Mouse (Mus musculus) layer of hippocampus, adult 9-11 months (tissue): Measurements from ENCODE around the gene Pip4k2a.

ENCODE experiments used
- DNase-seq: peaks from one replicate; pipeline ENCODE4 v3.0.0; 2022

Gene Pip4k2a

DNA sequence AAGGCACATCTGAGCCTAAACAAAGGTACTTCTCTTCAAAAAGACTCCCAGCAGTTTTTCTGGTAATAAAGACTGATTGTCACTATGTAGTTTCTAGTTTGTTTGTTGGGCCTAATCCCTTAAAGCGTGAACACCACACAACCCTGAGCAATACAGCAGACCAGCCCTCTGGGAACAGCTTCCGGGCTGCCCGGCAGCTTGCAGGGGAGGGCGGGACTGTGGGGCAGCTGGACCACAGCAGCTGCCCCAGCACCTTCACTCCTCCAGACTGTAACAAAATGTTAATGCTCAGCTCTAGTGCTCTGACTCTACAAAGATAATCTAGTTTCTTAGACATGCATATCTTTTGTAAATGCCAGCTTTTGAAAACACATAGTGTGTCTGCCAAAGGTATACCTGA is 42.9 kb downstream of the Pip4k2a start:
- no peak for DNase-seq

DNA sequence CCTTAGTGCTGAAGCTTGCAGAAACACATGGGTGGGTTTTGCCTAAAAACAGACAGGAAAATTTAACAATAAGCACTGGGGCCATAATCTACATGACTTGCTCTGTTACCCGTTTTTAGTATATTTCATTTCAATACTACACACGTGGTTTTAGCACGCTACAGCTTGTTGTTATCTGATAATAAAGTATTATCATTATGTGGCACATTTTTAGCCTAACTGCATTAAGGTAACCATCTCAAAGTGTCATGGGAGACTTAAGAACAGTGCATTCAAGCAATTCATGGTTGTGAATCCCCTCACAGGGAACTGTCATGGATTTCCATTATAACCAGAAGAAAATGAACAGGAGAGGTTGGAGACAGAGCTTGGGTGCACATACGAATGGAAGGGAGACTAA is 43.5 kb downstream of the Pip4k2a start:
- no peak for DNase-seq

DNA sequence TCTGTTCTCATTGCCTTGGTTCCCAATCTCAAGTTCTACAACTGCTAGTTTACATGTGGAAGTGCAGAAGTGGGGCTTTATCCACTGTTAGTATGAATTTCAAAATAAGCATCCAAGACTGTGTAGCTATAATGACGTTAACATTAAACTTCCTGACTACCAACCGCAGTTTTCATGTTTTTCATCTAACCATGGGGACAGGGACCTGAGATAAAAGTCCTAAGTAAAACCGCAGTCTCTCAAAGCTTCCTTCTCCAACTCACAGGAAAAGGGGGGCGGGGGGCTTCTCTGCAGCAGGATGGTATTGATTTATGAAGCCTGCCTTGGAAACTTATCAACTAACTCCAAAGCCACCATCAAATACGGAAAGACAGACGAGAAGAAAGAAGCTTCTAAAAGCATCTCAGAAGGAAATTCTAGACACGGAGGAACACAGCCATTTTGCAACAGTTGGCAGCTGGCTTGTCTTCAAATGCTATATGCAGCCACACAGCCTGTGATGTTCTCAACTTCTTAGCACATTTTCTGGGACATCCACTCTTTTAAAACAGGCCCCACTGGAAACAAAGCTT is 45.7 kb downstream of the Pip4k2a start:
- DNase-seq: peak; percentile 16

GRCm38 (mm10) chr2:18950758-18951157 is 47.2 kb downstream of the Pip4k2a start:
- no peak for DNase-seq

- DNase-seq: no peak
These were observed 49.2 kb downstream of the Pip4k2a start for GRCm38 (mm10) chr2:18948741-18949140.

GRCm38 (mm10) chr2:18947669-18948459 is 50.1 kb downstream of the Pip4k2a start:
- no peak for DNase-seq

GRCm38 (mm10) chr2:18945438-18945837 is 52.5 kb downstream of the Pip4k2a start:
- DNase-seq: no peak

GRCm38 (mm10) chr2:18943930-18944329 is 54.0 kb downstream of the Pip4k2a start:
- no peak for DNase-seq

- no peak for DNase-seq
These were observed 54.6 kb downstream of the Pip4k2a start for GRCm38 (mm10) chr2:18943366-18943765.

DNA sequence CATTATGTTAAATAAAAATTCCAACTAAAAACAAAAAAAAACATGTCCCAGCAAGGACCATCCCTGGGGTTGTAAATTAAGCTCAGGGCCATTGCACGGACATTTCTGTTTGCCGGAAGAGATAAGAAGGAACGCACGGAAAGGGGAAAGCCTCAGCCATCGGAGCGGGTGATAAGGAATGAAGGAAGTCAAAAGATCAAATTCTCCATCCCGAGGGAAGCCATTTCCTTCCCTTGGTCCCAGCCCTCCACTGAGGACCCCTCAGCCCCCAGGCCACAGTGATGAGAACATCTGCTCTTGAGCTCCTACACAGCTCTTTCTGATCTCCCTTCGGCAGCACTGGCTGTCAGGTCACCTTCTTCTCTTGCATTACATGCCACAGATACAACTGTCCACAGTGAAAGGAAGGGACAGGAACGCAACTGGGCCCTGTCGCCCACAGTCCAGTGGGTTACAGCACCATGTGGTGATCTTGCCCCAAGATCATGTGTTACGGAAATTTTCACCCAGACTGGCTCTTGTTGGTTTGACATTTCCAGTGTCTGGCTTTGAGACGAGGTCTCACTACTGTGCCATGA is 57.1 kb downstream of the Pip4k2a start:
- no peak for DNase-seq

DNA sequence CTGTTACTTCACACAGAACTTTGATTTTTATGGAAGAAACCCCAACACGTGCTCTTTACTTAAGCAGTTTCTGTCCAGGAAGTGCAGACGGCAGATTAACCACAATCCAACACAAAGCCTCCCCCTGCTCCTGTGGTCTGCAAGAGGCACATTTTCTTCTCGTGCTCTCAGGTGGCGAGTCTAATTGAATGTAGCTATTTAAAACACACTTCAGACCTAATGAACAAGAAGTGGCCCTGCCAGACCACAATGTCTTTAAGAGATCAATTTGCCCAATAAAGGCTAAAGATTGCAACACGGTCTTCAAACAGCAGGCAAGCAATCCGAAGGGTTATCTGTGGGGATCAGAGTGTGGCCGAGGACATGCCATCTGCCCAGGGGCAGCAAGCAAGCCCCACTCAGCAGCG is 59.0 kb downstream of the Pip4k2a start:
- no peak for DNase-seq

DNA sequence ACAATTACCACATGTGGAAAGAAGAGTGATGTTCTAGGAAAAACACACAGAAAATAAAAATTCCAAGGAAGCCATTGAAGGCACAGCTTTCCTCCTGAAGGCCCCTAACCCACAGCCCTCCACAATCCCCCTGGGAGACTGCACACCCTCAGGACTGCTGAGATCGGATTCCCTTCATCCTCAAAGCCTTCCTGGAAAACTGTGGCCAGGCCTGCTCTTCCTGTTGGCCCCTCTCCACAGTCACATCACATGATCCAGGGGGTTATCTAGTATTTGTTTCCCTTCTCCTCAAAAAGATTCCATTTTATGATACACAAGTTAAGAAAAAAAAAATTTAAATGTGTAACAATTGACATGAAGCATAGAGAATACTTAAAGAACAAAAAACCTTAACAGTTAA is 59.7 kb downstream of the Pip4k2a start:
- no peak for DNase-seq

DNA sequence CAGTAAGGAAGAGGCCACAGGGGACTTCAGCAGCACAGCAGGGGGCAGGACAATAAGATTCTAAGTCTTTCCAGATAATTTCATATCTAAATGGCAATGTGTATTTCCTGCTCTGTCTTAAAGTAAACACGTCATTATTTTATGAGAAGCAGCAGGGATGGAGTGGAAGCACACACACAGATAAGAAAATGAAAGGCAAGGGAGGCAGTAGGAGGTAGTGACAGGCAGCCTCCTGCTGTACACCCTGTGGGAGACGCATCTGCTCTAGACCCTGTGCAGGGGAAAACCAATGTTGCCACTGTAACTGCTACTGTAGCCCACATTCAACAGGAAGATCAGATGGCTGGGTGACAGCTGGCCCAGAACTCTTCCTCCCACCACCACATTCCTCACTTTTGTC is 60.3 kb downstream of the Pip4k2a start:
- DNase-seq: peak; percentile 43

DNA sequence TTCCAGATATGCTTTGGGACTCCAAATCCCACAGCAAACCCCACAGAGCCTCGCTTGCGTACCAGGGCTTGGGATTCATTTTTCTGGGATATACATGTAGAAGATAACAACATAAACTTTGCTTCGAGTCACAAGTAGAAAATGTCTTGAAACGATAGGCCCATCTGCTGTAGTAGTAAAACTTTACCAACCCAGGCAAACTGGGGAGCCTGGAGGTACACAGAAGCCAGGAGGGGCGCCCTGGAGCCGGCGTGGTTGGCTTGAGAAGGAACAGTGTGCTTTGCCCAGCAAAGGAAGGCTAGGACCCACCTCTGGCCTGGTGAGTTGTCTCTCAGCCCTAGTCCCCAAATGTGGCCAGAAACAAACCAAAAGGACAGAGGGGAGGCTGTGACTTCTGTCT is 61.5 kb downstream of the Pip4k2a start:
- DNase-seq: no peak

- no peak for DNase-seq
These were observed 62.3 kb downstream of the Pip4k2a start for GRCm38 (mm10) chr2:18935581-18936027.

- no peak for DNase-seq
These were observed 63.8 kb downstream of the Pip4k2a start for GRCm38 (mm10) chr2:18934131-18934530.

- no peak for DNase-seq
These were observed 64.5 kb downstream of the Pip4k2a start for GRCm38 (mm10) chr2:18933418-18933817.

DNA sequence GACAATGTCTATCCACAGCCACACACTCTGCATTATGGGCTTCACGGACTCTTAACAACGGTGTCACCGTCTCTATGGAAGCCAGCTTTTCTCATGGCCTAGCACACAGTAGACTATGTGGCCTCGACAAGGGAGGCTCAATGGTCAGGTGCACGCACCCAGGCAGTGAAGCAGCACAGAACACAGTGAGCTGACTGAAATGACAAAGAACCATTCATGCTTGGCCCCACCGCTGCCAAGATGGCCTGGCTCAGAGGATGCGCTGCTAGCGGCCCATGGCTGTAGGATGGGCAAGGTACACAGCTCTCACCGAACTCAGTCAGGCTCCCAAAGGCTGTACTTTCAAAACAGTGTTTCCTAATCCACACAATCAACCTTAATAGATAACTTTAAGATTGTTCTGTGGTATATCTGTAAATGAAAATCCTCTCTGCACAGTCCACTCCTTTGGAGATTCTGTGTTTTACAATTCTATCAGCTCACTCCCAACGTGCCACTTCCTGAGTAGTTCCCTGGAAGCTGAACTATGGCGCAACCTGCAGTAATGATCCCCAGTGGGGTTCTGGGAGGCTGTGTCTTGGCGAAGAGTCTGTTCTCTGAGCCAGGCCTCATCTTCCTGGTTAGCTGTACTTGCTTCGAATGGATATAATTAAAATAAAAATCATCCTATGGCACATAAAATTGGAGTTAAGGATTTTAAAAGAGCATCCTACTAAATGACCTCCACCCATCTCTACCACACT is 67.4 kb downstream of the Pip4k2a start:
- peak; percentile 33 for DNase-seq

DNA sequence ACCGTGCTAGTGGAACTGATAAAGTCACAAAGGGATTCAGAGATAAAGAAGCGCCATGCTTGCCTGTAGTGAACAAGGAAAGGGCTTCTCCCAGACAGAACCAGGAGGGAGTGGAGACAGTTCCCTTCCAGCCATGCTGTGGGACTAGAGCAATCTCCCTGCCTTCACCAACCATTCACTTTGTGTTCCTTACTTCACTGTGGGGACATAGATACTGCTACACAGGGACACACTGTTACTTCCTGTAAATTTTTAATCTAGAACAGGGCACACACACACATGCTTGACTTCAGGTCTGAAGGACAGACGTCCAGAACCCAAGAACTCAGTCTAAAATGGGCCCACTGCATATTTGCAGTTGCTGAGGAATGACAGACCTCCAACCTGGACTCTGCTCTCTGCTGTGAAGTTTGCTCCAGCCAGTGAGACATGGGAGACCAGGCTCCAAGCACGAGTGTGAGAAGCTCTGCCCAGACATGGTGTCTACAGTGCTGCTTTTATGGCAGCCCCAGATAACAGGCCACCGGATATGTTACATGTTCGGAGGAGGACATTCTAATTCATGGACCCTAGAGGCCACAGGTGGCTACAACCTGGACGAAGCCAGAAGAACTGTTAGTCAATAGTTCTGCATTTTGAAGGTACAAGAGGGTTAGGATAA is 69.2 kb downstream of the Pip4k2a start:
- DNase-seq: no peak

DNA sequence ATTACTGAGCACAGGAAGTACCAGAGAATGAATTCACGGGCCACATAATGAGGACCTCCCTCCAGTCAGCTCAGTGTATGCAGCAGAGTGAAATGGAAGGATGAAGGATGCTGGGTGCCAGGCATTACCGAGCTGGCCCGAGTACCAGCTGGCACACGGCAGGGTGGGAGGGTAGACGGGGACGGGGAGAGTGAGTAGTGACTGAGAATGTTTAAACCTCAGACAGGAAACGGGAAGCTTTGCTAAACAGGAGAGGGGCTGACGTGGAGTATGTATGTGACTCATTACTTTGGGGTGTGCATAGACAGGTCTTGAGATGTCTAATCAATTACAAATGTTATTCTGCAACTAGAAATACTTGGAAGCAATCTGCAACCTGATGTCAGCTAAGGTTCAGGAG is 69.7 kb downstream of the Pip4k2a start:
- no peak for DNase-seq

DNA sequence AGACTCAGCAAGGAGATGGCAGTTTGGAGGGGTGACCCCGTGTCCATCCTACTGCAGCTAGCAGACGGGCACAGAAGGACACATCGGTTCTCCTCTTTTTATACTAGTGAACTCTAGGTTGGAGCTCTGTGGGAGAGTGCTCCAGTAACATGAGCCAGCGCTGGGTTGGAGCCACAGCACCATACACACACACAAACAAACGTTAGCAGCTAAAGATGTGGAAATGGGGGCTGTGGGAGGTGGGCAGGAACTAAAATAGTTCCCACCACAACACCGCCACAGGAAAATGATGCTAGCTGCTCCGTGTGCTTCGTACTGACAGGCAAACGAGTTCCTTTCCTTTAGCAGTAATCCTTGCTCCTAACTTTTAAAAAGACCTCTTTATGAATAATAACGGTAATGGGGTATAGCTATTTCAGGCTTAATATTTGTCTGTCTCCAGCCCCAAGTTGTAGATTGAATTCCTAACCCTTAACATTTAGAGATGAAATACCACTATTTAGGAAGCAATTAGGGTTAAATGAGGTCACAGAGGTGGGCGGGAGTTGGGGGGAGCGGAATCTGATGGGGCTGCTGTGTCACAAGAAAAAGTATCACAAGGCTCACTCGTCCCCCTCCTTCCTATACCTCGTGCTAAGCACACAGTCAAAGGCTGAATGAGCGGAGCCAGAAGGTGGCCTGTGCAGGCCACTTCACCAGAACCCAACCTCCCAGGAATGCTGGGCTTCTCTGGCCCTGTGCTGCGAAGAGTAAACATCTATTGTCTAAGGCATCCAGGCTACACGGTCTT is 73.9 kb downstream of the Pip4k2a start:
- no peak for DNase-seq

DNA sequence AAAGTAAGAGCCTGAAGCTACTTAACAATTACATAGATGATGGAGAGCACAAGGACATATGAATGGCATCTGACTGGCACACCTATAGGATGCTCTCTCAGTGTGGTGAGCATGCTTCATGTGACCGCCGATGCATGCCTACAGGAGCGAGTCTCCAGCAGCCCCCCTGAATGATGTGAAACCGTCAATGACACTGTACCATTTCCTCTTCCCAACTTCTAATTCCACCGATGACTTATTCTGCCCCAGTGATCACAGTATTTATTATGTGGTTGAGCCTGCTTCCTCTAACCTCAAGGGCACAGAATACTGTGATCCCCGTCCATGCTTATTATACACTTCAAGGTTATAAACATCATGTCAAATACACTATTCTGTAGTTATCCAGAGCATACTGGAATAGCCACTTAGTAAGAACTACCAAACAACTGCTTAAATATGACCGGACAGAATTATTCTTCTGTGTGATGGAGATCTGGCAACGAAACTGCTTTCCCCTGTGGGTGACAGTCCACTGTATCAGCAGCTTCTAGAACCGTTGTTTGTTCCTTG is 74.8 kb downstream of the Pip4k2a start:
- no peak for DNase-seq
